Comparison of ENCODE assay signal across 8 mouse cellular contexts in the genomic region with DNA sequence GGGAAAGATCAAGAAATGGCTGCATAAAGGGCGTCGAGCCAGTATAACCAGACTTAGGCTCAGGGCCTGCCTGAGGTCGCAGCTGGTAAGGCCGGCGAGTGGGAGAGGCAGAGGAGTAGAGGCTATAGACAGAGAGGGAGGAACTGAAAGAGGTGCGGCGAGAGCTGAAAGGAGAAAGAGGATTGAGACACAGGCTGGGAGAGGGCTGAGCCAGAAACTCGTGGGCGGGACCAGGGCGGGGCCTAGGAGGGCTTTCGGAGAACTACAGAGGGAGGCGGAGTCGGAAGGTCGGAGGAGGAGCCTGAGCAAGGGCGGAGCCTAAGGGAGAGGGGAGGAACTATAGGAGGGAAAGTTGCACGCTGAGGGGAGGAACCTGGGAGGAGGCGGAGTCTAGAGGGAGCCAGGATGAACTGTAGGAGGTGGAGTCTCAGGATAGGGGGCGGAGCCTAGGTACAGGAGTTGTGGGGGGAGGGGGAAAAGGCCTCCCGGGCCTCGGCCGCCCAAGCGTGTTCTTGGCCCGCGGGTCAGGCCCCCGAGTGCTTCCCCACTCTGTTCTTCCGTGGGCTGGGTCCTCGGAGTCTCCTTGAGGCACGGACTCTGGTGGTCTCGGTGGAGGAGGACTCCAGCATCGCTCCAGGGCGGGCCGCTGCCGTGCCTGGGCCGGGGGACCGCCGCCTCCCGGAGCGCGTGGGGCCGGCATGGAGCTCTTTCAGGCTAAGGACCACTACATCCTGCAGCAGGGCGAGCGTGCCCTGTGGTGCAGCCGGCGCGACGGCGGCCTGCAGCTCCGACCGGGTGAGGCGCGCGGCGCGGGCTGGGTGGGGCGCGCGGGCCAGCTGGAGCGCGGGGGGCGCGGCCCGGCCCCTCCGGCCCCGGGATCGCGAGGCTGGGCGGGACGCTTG. TPM values are rescaled to one million over a fixed set of nuclear protein-coding genes. Genes with fewer than 3 reads are reported as not detected.
A peak's percentile ranks its signal among the peaks of the same experiment; 100 is the strongest.
DNase-seq lines count a peak whose midpoint lies in the region; ATAC-seq lines count a peak whose summit lies in the region.

Inpp5f (plus strand) TSS at position 432 of the 902 bp plus-strand sequence.

- peak within 1 kb of the TSS; percentile 90 for H3K4me2 ChIP-seq in kidney, embryonic 15.5 days

- peak within 1 kb of the TSS; percentile 93 for H3K4me3 ChIP-seq in heart, embryonic 10.5 days
- peak within 1 kb of the TSS; percentile 65 for H3K4me3 ChIP-seq in kidney, embryonic 15.5 days (replicated peaks)

- DNase-seq in B cell, adult 2 months = peak; percentile 100
- DNase-seq in brain, adult 2 months (ENCODE audit: low read depth, low spot score) = peak; percentile 100
- DNase-seq in heart, embryonic 10.5 days (ENCODE audit: low spot score) = peak; percentile 99
- peak; percentile 99 for DNase-seq in liver
- peak; percentile 98 to 99 for DNase-seq in spleen, postnatal 4 days (ENCODE audit: low spot score in 2 of 2)

- 3% methylated on average over 63 of the region's 68 CpGs for WGBS in heart, embryonic 10.5 days
- WGBS in kidney, embryonic 15.5 days = 1% methylated on average over 68 of the region's 68 CpGs

- peak within 1 kb of the TSS; percentile 84 for H3K9ac ChIP-seq in kidney, embryonic 15.5 days

- H3K27me3 ChIP-seq in heart, embryonic 10.5 days (ENCODE audit: insufficient read depth, poor library complexity, severe bottlenecking) = no peaks in the 10 kb centered on the region
- H3K27me3 ChIP-seq in kidney, embryonic 15.5 days = no peaks in the 10 kb centered on the region

- H3K4me1 ChIP-seq in heart, embryonic 10.5 days = peaks cover 23% of the 10 kb centered on the region
- H3K4me1 ChIP-seq in kidney, embryonic 15.5 days = peaks cover 18% of the 10 kb centered on the region

- no peaks in the 10 kb centered on the region for H3K9me3 ChIP-seq in heart, embryonic 10.5 days
- no peaks in the 10 kb centered on the region for H3K9me3 ChIP-seq in kidney, embryonic 15.5 days (replicated peaks)

- H3K27ac ChIP-seq in heart, embryonic 10.5 days = peak within 1 kb of the TSS; percentile 94
- H3K27ac ChIP-seq in kidney, embryonic 15.5 days = peak within 1 kb of the TSS; percentile 87

- no peaks in the 10 kb centered on the region for H3K36me3 ChIP-seq in heart, embryonic 10.5 days
- H3K36me3 ChIP-seq in kidney, embryonic 15.5 days = no peaks in the 10 kb centered on the region

- ATAC-seq in erythroblast, adult 5-6 weeks (replicated peaks; ENCODE audit: low FRiP score, poor library complexity, severe bottlenecking) = peak; percentile 99
- peak; percentile 98 for ATAC-seq in kidney, embryonic 15.5 days (replicated peaks; ENCODE audit: low FRiP score)
- peak; percentile 99 for ATAC-seq in monocyte, adult 5-6 weeks (replicated peaks; ENCODE audit: insufficient number of reproducible peaks, low FRiP score, low TSS enrichment, poor library complexity, severe bottlenecking)

RNA-seq across cellular contexts. Expression of gene Inpp5f, which starts in this region (rescaled TPM):
- total RNA-seq in erythroblast, adult 5-6 weeks (2015; ENCODE audit: low replicate concordance) = 2.1 and 4.4 TPM in 2 replicates
- 1.0 and 3.6 TPM in 2 replicates for total RNA-seq in erythroblast, adult 5-6 weeks (2017; ENCODE audit: low replicate concordance)
- polyA plus RNA-seq in heart, embryonic 10.5 days (2016; fragmentation: Nextera tagmentation; extraction: Ambion mirVana) = 13.5 and 18.0 TPM in 2 replicates
- 24.3 and 25.6 TPM in 2 replicates for polyA plus RNA-seq in kidney, embryonic 15.5 days (2015; fragmentation: Nextera tagmentation; extraction: Ambion mirVana)
- total RNA-seq in monocyte, adult 5-6 weeks (2017) = 69.6 to 105 TPM (median 77.1 TPM) in 3 replicates

Comparison
In these comparisons a context has a peak if more than half of its experiments do, and no peak if none do; other contexts are left out.
1. Peak in every context shown above with its lines: DNase-seq, ATAC-seq, H3K4me3 ChIP-seq and H3K27ac ChIP-seq.
2. RNA of gene Inpp5f (total RNA-seq): 69.6 to 105 TPM in monocyte, adult 5-6 weeks; 1.0 to 4.4 TPM in erythroblast, adult 5-6 weeks; every median in the first group is over 10 times any median in the second.